7 mouse cellular contexts compared by ENCODE assay signal in genomic region chr17:44613716-44614715, GRCm38 (mm10).
DNase-seq lines count a peak whose midpoint lies in the region; TF ChIP-seq lines count a peak whose summit lies in the region.

No protein-coding gene starts in this region.

- no peak for TF ChIP-seq CTCF in lung, adult 2 months (IDR thresholded peaks at IDR 0.05; ENCODE audit: insufficient read depth, low read length)

- peak; percentile 92 for DNase-seq in Muller cell, postnatal 12 days (ENCODE audit: inconsistent ontology term)
- DNase-seq in cerebellum, adult 11-12 months = peak; percentile 91
- DNase-seq in frontal cortex, adult 2 months (ENCODE audit: extremely low spot score in 1 of 2, low spot score in 1 of 2) = peak; percentile 57 to 82
- peak; percentile 46 to 53 for DNase-seq in kidney, postnatal 4 days
- no peak for DNase-seq in lung, adult 2 months
- peak; percentile 17 for DNase-seq in retina, postnatal 7 days (ENCODE audit: low read depth, low spot score)
- no peak for DNase-seq in adrenal gland, postnatal 4 days (ENCODE audit: low spot score in 2 of 2)

- peak; percentile 29; the same call in 1 of the 2 replicates for TF ChIP-seq POLR2A in lung, adult 2 months (IDR thresholded peaks at IDR 0.05; ENCODE audit: borderline replicate concordance, extremely low read depth, low read depth, low read length)

- H3K4me3 ChIP-seq in lung, adult 2 months (replicated peaks; ENCODE audit: extremely low read depth, low read depth, low read length) = no peak overlapping the region

- 63% methylated on average over 26 of the region's 26 CpGs for WGBS in lung, adult 2 months

- H3K4me1 ChIP-seq in lung, adult 2 months (ENCODE audit: control insufficient read depth, insufficient read depth, low read length) = no peaks in the 10 kb centered on the region

Comparison
In these comparisons a context has a peak if more than half of its experiments do, and no peak if none do; other contexts are left out.
1. DNase-seq: peak in Muller cell, postnatal 12 days (single experiment), cerebellum, adult 11-12 months (single experiment), frontal cortex, adult 2 months (2 of 2), kidney, postnatal 4 days (2 of 2) and retina, postnatal 7 days (single experiment); none in lung, adult 2 months (single experiment) and adrenal gland, postnatal 4 days (0 of 2).